Mouse (Mus musculus) hindbrain, embryonic 12.5 days (tissue): Measurements from ENCODE around the gene Clrn1. TPM values are rescaled to one million over a fixed set of nuclear protein-coding genes. Genes with fewer than 3 reads are reported as not detected.

ENCODE experiments used
- ATAC-seq: fragments of 200-750 bp; cut with Nextera tagmentation; 2 replicates; pipeline ENCODE4 v1.8.0; 2017; ENCODE audit warnings: moderate TSS enrichment; ENCODE audit not compliant: low FRiP score
- H3K27ac ChIP-seq: fragments of 300-500 bp; sonication (generic); 2 replicates; pipeline ENCODE4 v1.5.1; 2016; ENCODE audit warnings: mild to moderate bottlenecking
- H3K27me3 ChIP-seq: fragments of 300-500 bp; sonication (generic); 2 replicates; pipeline ENCODE4 v1.6.1; 2016; ENCODE audit warnings: mild to moderate bottlenecking
- H3K36me3 ChIP-seq: fragments of 300-500 bp; sonication (generic); 2 replicates; pipeline ENCODE4 v1.6.1; 2016; ENCODE audit warnings: mild to moderate bottlenecking
- H3K4me1 ChIP-seq: fragments of 300-500 bp; sonication (generic); 2 replicates; pipeline ENCODE4 v1.6.1; 2016
- H3K4me2 ChIP-seq: fragments of 300-500 bp; sonication (generic); replicated peaks from 2 replicates; pipeline ENCODE4 v1.6.1; 2016; ENCODE audit warnings: mild to moderate bottlenecking
- H3K4me3 ChIP-seq: fragments of 300-500 bp; sonication (generic); 2 replicates; pipeline ENCODE4 v1.5.1; 2016; ENCODE audit warnings: mild to moderate bottlenecking
- H3K9ac ChIP-seq: fragments of 300-500 bp; sonication (generic); 2 replicates; pipeline ENCODE4 v1.6.1; 2016; ENCODE audit warnings: mild to moderate bottlenecking, moderate library complexity
- H3K9me3 ChIP-seq: fragments of 300-500 bp; sonication (generic); replicated peaks from 2 replicates; pipeline ENCODE4 v1.6.1; 2016; ENCODE audit warnings: mild to moderate bottlenecking
- WGBS: fragments of 180-500 bp; shearing (Covaris S2); methylation state at CpG from one replicate; pipeline ENCODE4 v1.1.7; 2016; 5-methylcytosine and 5-hydroxymethylcytosine counted together
- polyA plus RNA-seq: library from polyadenylated mRNA; unstranded; fragments of >200 nt; fragmentation: Nextera tagmentation; extraction: Ambion mirVana; gene quantifications from 2 replicates; pipeline ENCODE4 v1.2.1, GENCODE M21; 2016

Clrn1 gene
- polyA plus RNA-seq, 1 experiment from 2014 or later = 3.5 TPM

- ATAC-seq = no peak
- H3K36me3 ChIP-seq = no peaks in the 10 kb centered on the region
- H3K9ac ChIP-seq = no peak overlapping the region
- 0 out of 2 replicates have a peak, but pooled peaks cover 3% of the 10 kb centered on the region for H3K4me1 ChIP-seq
- no peaks in the 10 kb centered on the region for H3K9me3 ChIP-seq
- no peak overlapping the region for H3K27ac ChIP-seq
- WGBS = 78% methylated on average over 14 of the region's 14 CpGs
- peaks cover 20% of the 10 kb centered on the region for H3K27me3 ChIP-seq
- H3K4me3 ChIP-seq = no peak overlapping the region
- no peak overlapping the region for H3K4me2 ChIP-seq
Observed at GRCm38 (mm10) chr3:58828366-58829153, 56.6 kb downstream of the Clrn1 start.

- no peak overlapping the region for H3K4me3 ChIP-seq
- H3K27me3 ChIP-seq = peaks cover 22% of the 10 kb centered on the region
- H3K4me1 ChIP-seq = 0 out of 2 replicates have a peak, but pooled peaks cover 3% of the 10 kb centered on the region
- H3K9me3 ChIP-seq = no peaks in the 10 kb centered on the region
- peak; percentile 78 for ATAC-seq
- no peak overlapping the region for H3K4me2 ChIP-seq
- H3K9ac ChIP-seq = no peak overlapping the region
- H3K36me3 ChIP-seq = no peaks in the 10 kb centered on the region
- WGBS = 8% methylated on average over 4 of the region's 4 CpGs
- no peak overlapping the region for H3K27ac ChIP-seq
Observed at GRCm38 (mm10) chr3:58826266-58826665, 58.9 kb downstream of the Clrn1 start.

GRCm38 (mm10) chr3:58822211-58822610 lies 62.9 kb downstream of the Clrn1 start, which contains the start of gene Mindy4b-ps:
Gene Mindy4b-ps, minus strand, starts transcription at chr3:58822311.
- ATAC-seq = no peak
- WGBS = 71% methylated on average over 4 of the region's 4 CpGs

GRCm38 (mm10) chr3:58817337-58817736 lies 67.8 kb downstream of the Clrn1 start:
- Histone ChIP-seq H3K36me3 (no peaks in the 10 kb centered on the region), H3K9me3 (no peaks in the 10 kb centered on the region), H3K9ac (no peak overlapping the region), H3K27me3 (0 out of 2 replicates have a peak, but pooled peaks cover 9% of the 10 kb centered on the region), H3K4me1 (peaks cover 7% of the 10 kb centered on the region), H3K4me2 (no peak overlapping the region), H3K4me3 (no peak overlapping the region), H3K27ac (no peak overlapping the region)
- peak; percentile 37; the same call in 1 of the 2 replicates for ATAC-seq
- 23% methylated on average over 6 of the region's 6 CpGs for WGBS

More at GRCm38 (mm10) chr3:58822211-58822610, 62.9 kb downstream of the Clrn1 start, which contains the start of gene Mindy4b-ps:
- peaks cover 5% of the 10 kb centered on the region for H3K4me1 ChIP-seq
- H3K36me3 ChIP-seq = no peaks in the 10 kb centered on the region
- no peak within 1 kb of the TSS for H3K9ac ChIP-seq
- H3K9me3 ChIP-seq = no peaks in the 10 kb centered on the region
- H3K27ac ChIP-seq = no peak within 1 kb of the TSS
- 0 out of 2 replicates have a peak, but pooled peaks cover 9% of the 10 kb centered on the region for H3K27me3 ChIP-seq
- no peak within 1 kb of the TSS for H3K4me2 ChIP-seq
- no peak within 1 kb of the TSS for H3K4me3 ChIP-seq

GRCm38 (mm10) chr3:58814191-58814590 lies 70.9 kb downstream of the Clrn1 start:
- no peak overlapping the region for H3K4me2 ChIP-seq
- peaks cover 7% of the 10 kb centered on the region for H3K4me1 ChIP-seq
- H3K36me3 ChIP-seq = no peaks in the 10 kb centered on the region
- H3K9me3 ChIP-seq = no peaks in the 10 kb centered on the region
- ATAC-seq = no peak
- no peak overlapping the region for H3K9ac ChIP-seq
- 0 out of 2 replicates have a peak, but pooled peaks cover 5% of the 10 kb centered on the region for H3K27me3 ChIP-seq
- H3K27ac ChIP-seq = no peak overlapping the region
- no peak overlapping the region for H3K4me3 ChIP-seq
- 93% methylated on average over 3 of the region's 3 CpGs for WGBS

- no peak overlapping the region for H3K9ac ChIP-seq
- WGBS = 68% methylated on average over 11 of the region's 11 CpGs
Observed at GRCm38 (mm10) chr3:58810353-58810752, 74.8 kb downstream of the Clrn1 start.

GRCm38 (mm10) chr3:58809111-58809915 lies 75.8 kb downstream of the Clrn1 start:
- no peaks in the 10 kb centered on the region for H3K27me3 ChIP-seq
- H3K4me1 ChIP-seq = no peaks in the 10 kb centered on the region
- no peaks in the 10 kb centered on the region for H3K36me3 ChIP-seq
- H3K27ac ChIP-seq = no peak overlapping the region
- no peaks in the 10 kb centered on the region for H3K9me3 ChIP-seq
- no peak overlapping the region for H3K9ac ChIP-seq
- WGBS = 37% methylated on average over 12 of the region's 12 CpGs
- no peak for ATAC-seq
- H3K4me3 ChIP-seq = no peak overlapping the region
- H3K4me2 ChIP-seq = no peak overlapping the region

More at GRCm38 (mm10) chr3:58810353-58810752, 74.8 kb downstream of the Clrn1 start:
- Histone ChIP-seq H3K27me3 (no peaks in the 10 kb centered on the region), H3K4me1 (no peaks in the 10 kb centered on the region), H3K9me3 (no peaks in the 10 kb centered on the region), H3K27ac (no peak overlapping the region), H3K4me2 (no peak overlapping the region), H3K36me3 (no peaks in the 10 kb centered on the region), H3K4me3 (no peak overlapping the region)
- ATAC-seq = no peak

- no peaks in the 10 kb centered on the region for H3K9me3 ChIP-seq
- 93% methylated on average over 5 of the region's 5 CpGs for WGBS
- ATAC-seq = no peak
Observed at GRCm38 (mm10) chr3:58808636-58809035, 76.5 kb downstream of the Clrn1 start.

GRCm38 (mm10) chr3:58804745-58805144 lies 80.4 kb downstream of the Clrn1 start:
- Histone ChIP-seq H3K27me3 (no peaks in the 10 kb centered on the region), H3K4me2 (no peak overlapping the region), H3K9ac (no peak overlapping the region), H3K27ac (no peak overlapping the region), H3K4me1 (no peaks in the 10 kb centered on the region), H3K36me3 (no peaks in the 10 kb centered on the region), H3K9me3 (no peaks in the 10 kb centered on the region), H3K4me3 (no peak overlapping the region)
- WGBS = 87% methylated on average over 6 of the region's 6 CpGs
- no peak for ATAC-seq

More at GRCm38 (mm10) chr3:58808636-58809035, 76.5 kb downstream of the Clrn1 start:
- Histone ChIP-seq H3K4me3 (no peak overlapping the region), H3K4me2 (no peak overlapping the region), H3K9ac (no peak overlapping the region), H3K36me3 (no peaks in the 10 kb centered on the region), H3K27me3 (no peaks in the 10 kb centered on the region), H3K4me1 (no peaks in the 10 kb centered on the region), H3K27ac (no peak overlapping the region)

GRCm38 (mm10) chr3:58798676-58799075 lies 86.5 kb downstream of the Clrn1 start:
- H3K27me3 ChIP-seq = no peaks in the 10 kb centered on the region
- WGBS = 75% methylated on average over 4 of the region's 4 CpGs
- no peaks in the 10 kb centered on the region for H3K36me3 ChIP-seq
- H3K4me1 ChIP-seq = no peaks in the 10 kb centered on the region
- no peak overlapping the region for H3K4me3 ChIP-seq
- no peak overlapping the region for H3K27ac ChIP-seq
- no peak for ATAC-seq
- no peak overlapping the region for H3K9ac ChIP-seq
- H3K9me3 ChIP-seq = no peaks in the 10 kb centered on the region
- no peak overlapping the region for H3K4me2 ChIP-seq

- no peaks in the 10 kb centered on the region for H3K4me1 ChIP-seq
- no peaks in the 10 kb centered on the region for H3K9me3 ChIP-seq
- no peak overlapping the region for H3K4me2 ChIP-seq
- H3K27ac ChIP-seq = no peak overlapping the region
- no peak for ATAC-seq
- 71% methylated on average over 8 of the region's 8 CpGs for WGBS
- H3K9ac ChIP-seq = no peak overlapping the region
- H3K27me3 ChIP-seq = no peaks in the 10 kb centered on the region
- no peaks in the 10 kb centered on the region for H3K36me3 ChIP-seq
- no peak overlapping the region for H3K4me3 ChIP-seq
Observed at GRCm38 (mm10) chr3:58798245-58798644, 86.9 kb downstream of the Clrn1 start.
